Mouse (Mus musculus): Measurements from ENCODE around the gene Ankrd11. TPM values are rescaled to one million over a fixed set of nuclear protein-coding genes. Genes with fewer than 3 reads are reported as not detected.
"Not testable (repeated sequence)": the region's sequence is repeated elsewhere in the genome, so short reads cannot be mapped to it uniquely, and the experiment has no call there.

Gene Ankrd11
- polyA plus RNA-seq, 1 experiment from 2014 or later = 49.9 TPM

DNA sequence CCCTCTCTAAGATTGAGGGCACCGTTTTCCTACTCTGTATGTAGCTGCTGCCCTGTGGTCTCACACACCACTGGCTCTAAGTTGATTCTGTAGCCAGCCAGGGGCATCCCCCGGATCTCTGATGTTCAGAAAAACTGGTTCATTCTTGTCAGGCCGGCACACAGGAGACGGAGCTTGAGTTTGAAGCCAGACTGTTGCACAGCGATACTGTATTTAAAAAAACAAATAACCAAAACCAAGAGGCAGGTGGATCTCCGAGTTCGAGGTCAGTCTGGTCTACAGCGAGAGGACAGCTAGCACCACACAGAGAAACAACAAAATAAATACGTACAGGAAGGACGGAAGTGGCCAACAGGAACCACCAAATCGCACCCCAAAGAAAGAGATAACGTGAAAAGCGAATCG, 22.7 kb upstream of the Ankrd11 start:
- Histone ChIP-seq H3K4me1 (replicated peaks; ENCODE audit: control insufficient read depth, insufficient read depth, low read length) (peaks cover 23% of the 10 kb centered on the region), H3K4me2 (replicated peaks) (peak overlapping the region; percentile 87), H3K9me3 (ENCODE audit: control insufficient read depth, low read length) (no peaks in the 10 kb centered on the region), H3K9ac (peak overlapping the region; percentile 90), H3K4me3 (replicated peaks; ENCODE audit: low read length) (peak overlapping the region; percentile 92), H3K36me3 (replicated peaks; ENCODE audit: control insufficient read depth, insufficient read depth) (peaks cover 11% of the 10 kb centered on the region; the same call in 1 of the 2 replicates), H3K27me3 (ENCODE audit: control insufficient read depth, insufficient read depth, low read length) (no peaks in the 10 kb centered on the region), H3K27ac (peak overlapping the region; percentile 93)
- ATAC-seq (ENCODE audit: low FRiP score) (peak; percentile 35; the same call in 1 of the 2 replicates), DNase-seq (ENCODE audit: low spot score) (peak; percentile 44)
- WGBS = 2% methylated on average over 14 of the region's 14 CpGs

DNA sequence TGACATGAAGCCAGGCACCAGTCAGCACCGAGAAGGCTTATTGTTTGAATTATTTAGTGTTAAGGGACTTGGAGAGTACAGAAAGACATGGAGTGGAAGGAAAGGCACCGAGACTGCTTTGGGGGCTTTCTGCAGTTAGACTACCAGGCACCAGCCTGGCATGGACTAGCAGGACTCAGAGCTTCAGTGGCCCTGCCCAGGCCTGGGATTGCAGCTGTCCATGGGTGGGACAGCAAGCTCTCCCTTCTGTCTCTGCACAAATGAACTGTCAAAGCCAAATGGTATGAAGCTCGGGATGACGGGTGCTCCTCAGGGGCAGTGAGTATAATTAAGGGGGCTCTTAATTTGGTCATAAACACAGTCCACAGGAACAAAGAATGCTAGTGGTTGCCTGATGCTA, 22.0 kb upstream of the Ankrd11 start:
- Histone ChIP-seq H3K27me3 (ENCODE audit: control insufficient read depth, insufficient read depth, low read length) (no peaks in the 10 kb centered on the region), H3K36me3 (replicated peaks; ENCODE audit: control insufficient read depth, insufficient read depth) (peaks cover 11% of the 10 kb centered on the region; the same call in 1 of the 2 replicates), H3K4me3 (replicated peaks; ENCODE audit: low read length) (peak overlapping the region; percentile 92; the same call in 1 of the 2 replicates), H3K4me1 (replicated peaks; ENCODE audit: control insufficient read depth, insufficient read depth, low read length) (peaks cover 23% of the 10 kb centered on the region), H3K9me3 (ENCODE audit: control insufficient read depth, low read length) (no peaks in the 10 kb centered on the region), H3K4me2 (replicated peaks) (peak overlapping the region; percentile 87), H3K27ac (peak overlapping the region; percentile 93), H3K9ac (peak overlapping the region; percentile 90; the same call in 1 of the 2 replicates)
- DNase-seq (ENCODE audit: low spot score) = no peak
- ATAC-seq (ENCODE audit: low FRiP score) = no peak
- WGBS = 65% methylated on average over 4 of the region's 4 CpGs

GRCm38 (mm10) chr8:123062721-123063120, 20.6 kb upstream of the Ankrd11 start, which contains the start of gene Spg7:
Gene Spg7, plus strand, starts transcription at chr8:123062942.
- no peak for DNase-seq (ENCODE audit: low spot score)

GRCm38 (mm10) chr8:123051458-123051857, 9.4 kb upstream of the Ankrd11 start:
- Histone ChIP-seq H3K27me3 (ENCODE audit: control insufficient read depth, insufficient read depth, low read length) (no peaks in the 10 kb centered on the region), H3K27ac (no peak overlapping the region), H3K36me3 (replicated peaks; ENCODE audit: control insufficient read depth, insufficient read depth) (no peaks in the 10 kb centered on the region), H3K4me1 (replicated peaks; ENCODE audit: control insufficient read depth, insufficient read depth, low read length) (no peaks in the 10 kb centered on the region), H3K9ac (no peak overlapping the region), H3K4me3 (replicated peaks; ENCODE audit: low read length) (no peak overlapping the region), H3K4me2 (replicated peaks) (no peak overlapping the region), H3K9me3 (ENCODE audit: control insufficient read depth, low read length) (no peaks in the 10 kb centered on the region)
- no peak for ATAC-seq (ENCODE audit: low FRiP score)
- WGBS = 79% methylated on average over 5 of the region's 5 CpGs
- no peak for DNase-seq (ENCODE audit: low spot score)

More at GRCm38 (mm10) chr8:123062721-123063120, 20.6 kb upstream of the Ankrd11 start, which contains the start of gene Spg7:
- Histone ChIP-seq H3K36me3 (replicated peaks; ENCODE audit: control insufficient read depth, insufficient read depth) (peaks cover 5% of the 10 kb centered on the region; the same call in 1 of the 2 replicates), H3K27ac (no peak within 1 kb of the TSS), H3K4me3 (replicated peaks; ENCODE audit: low read length) (no peak within 1 kb of the TSS), H3K4me2 (replicated peaks) (no peak within 1 kb of the TSS), H3K9me3 (ENCODE audit: control insufficient read depth, low read length) (no peaks in the 10 kb centered on the region), H3K27me3 (ENCODE audit: control insufficient read depth, insufficient read depth, low read length) (no peaks in the 10 kb centered on the region), H3K4me1 (replicated peaks; ENCODE audit: control insufficient read depth, insufficient read depth, low read length) (peaks cover 23% of the 10 kb centered on the region), H3K9ac (no peak within 1 kb of the TSS)
- ATAC-seq (ENCODE audit: low FRiP score) = no peak
- WGBS = 78% methylated on average over 7 of the region's 7 CpGs

- no peaks in the 10 kb centered on the region for H3K9me3 ChIP-seq (ENCODE audit: control insufficient read depth, low read length)
- no peak overlapping the region for H3K27ac ChIP-seq
- H3K9ac ChIP-seq = no peak overlapping the region
- ATAC-seq (ENCODE audit: low FRiP score) = no peak
- no peaks in the 10 kb centered on the region for H3K27me3 ChIP-seq (ENCODE audit: control insufficient read depth, insufficient read depth, low read length)
- no peak overlapping the region for H3K4me3 ChIP-seq (replicated peaks; ENCODE audit: low read length)
- no peak overlapping the region for H3K4me2 ChIP-seq (replicated peaks)
- peaks cover 6% of the 10 kb centered on the region for H3K4me1 ChIP-seq (replicated peaks; ENCODE audit: control insufficient read depth, insufficient read depth, low read length)
- WGBS = 92% methylated on average over 7 of the region's 7 CpGs
- DNase-seq (ENCODE audit: low spot score) = no peak
- peaks cover 6% of the 10 kb centered on the region; the same call in 1 of the 2 replicates for H3K36me3 ChIP-seq (replicated peaks; ENCODE audit: control insufficient read depth, insufficient read depth)
Observed at GRCm38 (mm10) chr8:123048402-123048801, 6.3 kb upstream of the Ankrd11 start.

DNA sequence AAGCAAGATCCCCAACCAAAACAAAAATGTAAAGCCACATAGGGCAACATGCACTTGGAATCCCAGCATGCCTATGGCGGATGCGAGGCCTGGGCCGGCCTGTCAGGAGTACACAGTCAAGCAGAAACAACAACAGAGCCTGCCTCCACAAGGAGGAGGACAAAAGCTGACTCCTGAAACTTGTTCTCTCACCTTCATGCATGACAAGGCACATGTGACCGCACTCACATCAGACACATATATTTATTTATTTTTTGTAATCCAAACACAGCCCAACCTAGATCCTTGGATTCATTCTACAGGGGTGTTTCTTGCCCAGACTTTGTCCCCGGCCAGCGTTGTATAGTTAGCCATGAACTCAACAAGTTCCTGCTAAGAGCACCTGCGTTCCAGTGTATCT, 5.8 kb upstream of the Ankrd11 start:
- Histone ChIP-seq H3K4me3 (replicated peaks; ENCODE audit: low read length) (no peak overlapping the region), H3K4me1 (replicated peaks; ENCODE audit: control insufficient read depth, insufficient read depth, low read length) (peaks cover 11% of the 10 kb centered on the region), H3K9me3 (ENCODE audit: control insufficient read depth, low read length) (no peaks in the 10 kb centered on the region), H3K4me2 (replicated peaks) (no peak overlapping the region), H3K36me3 (replicated peaks; ENCODE audit: control insufficient read depth, insufficient read depth) (peaks cover 6% of the 10 kb centered on the region; the same call in 1 of the 2 replicates), H3K27ac (no peak overlapping the region), H3K9ac (no peak overlapping the region), H3K27me3 (ENCODE audit: control insufficient read depth, insufficient read depth, low read length) (no peaks in the 10 kb centered on the region)
- no peak for ATAC-seq (ENCODE audit: low FRiP score)
- no peak for DNase-seq (ENCODE audit: low spot score)
- 89% methylated on average over 7 of the region's 7 CpGs for WGBS

GRCm38 (mm10) chr8:123046706-123047105, 4.6 kb upstream of the Ankrd11 start:
- H3K36me3 ChIP-seq (replicated peaks; ENCODE audit: control insufficient read depth, insufficient read depth) = peaks cover 6% of the 10 kb centered on the region; the same call in 1 of the 2 replicates
- H3K9ac ChIP-seq = no peak overlapping the region
- no peak overlapping the region for H3K4me2 ChIP-seq (replicated peaks)
- no peak overlapping the region for H3K27ac ChIP-seq
- no peaks in the 10 kb centered on the region for H3K27me3 ChIP-seq (ENCODE audit: control insufficient read depth, insufficient read depth, low read length)
- ATAC-seq (ENCODE audit: low FRiP score) (no peak), DNase-seq (ENCODE audit: low spot score) (no peak)
- no peaks in the 10 kb centered on the region for H3K9me3 ChIP-seq (ENCODE audit: control insufficient read depth, low read length)
- H3K4me3 ChIP-seq (replicated peaks; ENCODE audit: low read length) = no peak overlapping the region
- 81% methylated on average over 4 of the region's 4 CpGs for WGBS
- peaks cover 11% of the 10 kb centered on the region for H3K4me1 ChIP-seq (replicated peaks; ENCODE audit: control insufficient read depth, insufficient read depth, low read length)

DNA sequence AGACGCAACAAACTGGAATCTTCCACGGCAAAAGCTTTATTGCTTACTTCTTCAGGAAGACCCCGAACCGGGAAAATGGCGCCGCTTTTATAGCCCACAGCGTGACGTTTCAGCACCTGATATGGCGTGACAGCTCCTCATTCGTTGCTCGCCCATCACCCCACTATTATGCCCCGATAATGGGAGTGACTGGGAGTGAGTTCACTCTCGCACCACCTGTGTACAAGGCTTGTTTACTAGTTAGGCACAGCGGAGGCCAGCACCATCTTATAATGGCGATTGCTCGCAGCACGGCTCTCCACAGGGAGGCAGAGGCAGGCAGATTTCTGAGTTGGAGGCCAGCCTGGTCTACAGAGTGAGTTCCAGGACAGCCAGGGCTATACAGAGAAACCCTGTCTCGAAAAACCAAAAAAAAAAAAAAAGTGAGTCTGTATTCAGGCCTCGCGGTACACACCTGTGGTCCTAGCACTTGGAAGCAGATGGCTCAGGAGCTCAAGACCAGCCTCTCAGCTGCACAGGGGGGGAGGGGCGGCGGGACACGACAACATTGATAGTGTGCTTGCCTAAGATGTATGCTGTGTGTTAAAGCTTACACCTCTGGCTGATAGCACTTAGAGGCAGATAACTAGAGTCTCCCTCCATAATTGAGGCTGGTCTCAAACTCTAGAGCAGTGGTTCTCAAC, 2.8 kb upstream of the Ankrd11 start:
- DNase-seq (ENCODE audit: low spot score); ATAC-seq (ENCODE audit: low FRiP score); H3K27ac ChIP-seq: not testable (repeated sequence)

DNA sequence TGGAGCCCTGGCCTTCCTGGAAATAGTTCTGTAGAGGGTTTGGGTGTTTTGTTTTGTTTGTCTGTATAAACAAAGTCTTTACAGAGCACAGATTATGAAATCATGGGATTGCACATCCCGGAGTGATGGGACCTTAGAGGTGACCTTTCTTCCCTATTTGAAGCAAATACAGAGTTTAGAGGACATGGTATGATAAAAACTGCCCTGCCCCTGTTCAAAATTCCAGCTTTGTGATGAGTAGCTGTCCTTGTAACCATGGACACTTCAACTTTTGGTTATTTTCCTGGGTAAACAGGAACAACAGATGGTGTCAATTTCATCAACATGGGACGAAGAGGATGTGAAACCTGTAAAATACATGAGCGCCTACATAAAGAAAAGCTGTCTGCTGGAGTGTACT, 1.9 kb upstream of the Ankrd11 start:
- H3K36me3 ChIP-seq (replicated peaks; ENCODE audit: control insufficient read depth, insufficient read depth) = peaks cover 6% of the 10 kb centered on the region; the same call in 1 of the 2 replicates
- no peaks in the 10 kb centered on the region for H3K27me3 ChIP-seq (ENCODE audit: control insufficient read depth, insufficient read depth, low read length)
- no peak overlapping the region for H3K4me3 ChIP-seq (replicated peaks; ENCODE audit: low read length)
- H3K9me3 ChIP-seq (ENCODE audit: control insufficient read depth, low read length) = no peaks in the 10 kb centered on the region
- 89% methylated on average over 3 of the region's 3 CpGs for WGBS
- DNase-seq (ENCODE audit: low spot score) (no peak), ATAC-seq (ENCODE audit: low FRiP score) (no peak)
- H3K27ac ChIP-seq = no peak overlapping the region
- peaks cover 29% of the 10 kb centered on the region for H3K4me1 ChIP-seq (replicated peaks; ENCODE audit: control insufficient read depth, insufficient read depth, low read length)
- H3K9ac ChIP-seq = no peak overlapping the region
- H3K4me2 ChIP-seq (replicated peaks) = no peak overlapping the region

More for the DNA sequence above, 2.8 kb upstream of the Ankrd11 start:
- 95% methylated on average over 23 of the region's 23 CpGs for WGBS
- not testable (repeated sequence) for H3K36me3 ChIP-seq (replicated peaks; ENCODE audit: control insufficient read depth, insufficient read depth); H3K27me3 ChIP-seq (ENCODE audit: control insufficient read depth, insufficient read depth, low read length); H3K9me3 ChIP-seq (ENCODE audit: control insufficient read depth, low read length); H3K4me3 ChIP-seq (replicated peaks; ENCODE audit: low read length); H3K4me2 ChIP-seq (replicated peaks); H3K9ac ChIP-seq
- peaks cover 20% of the 10 kb centered on the region for H3K4me1 ChIP-seq (replicated peaks; ENCODE audit: control insufficient read depth, insufficient read depth, low read length)

Measured in hindbrain, embryonic 14.5 days (tissue).